Mouse (Mus musculus) gastrocnemius, adult 2 months (tissue): ENCODE data around the gene Slc44a3. TPM values are rescaled to one million over a fixed set of nuclear protein-coding genes. Genes with fewer than 3 reads are reported as not detected.

ENCODE experiments used
- DNase-seq: peaks from one replicate; pipeline ENCODE4 v3.0.0; 2022
- H3K27ac ChIP-seq: fragments of 200-600 bp; 2 replicates; pipeline ENCODE4 v1.8.1; 2022; ENCODE audit warnings: mild to moderate bottlenecking
- H3K4me3 ChIP-seq: fragments of 200-600 bp; 2 replicates; pipeline ENCODE4 v1.8.1; 2022; ENCODE audit warnings: mild to moderate bottlenecking, moderate library complexity
- CTCF ChIP-seq: fragments of 200-600 bp; IDR thresholded peaks from 2 replicates; pipeline ENCODE4 v1.8.1; 2022; ENCODE audit warnings: antibody characterized with exemption, mild to moderate bottlenecking, moderate library complexity
- intact Hi-C: fragments of 180-260 bp; cut with DNase I; formaldehyde crosslinking; loops from one replicate; pipeline ENCODE4 v1.15.1; 2025
- total RNA-seq, 2 experiments: library from RNA; stranded (reverse); gene quantifications; 2 replicates each; pipeline ENCODE4 v1.2.3; 2021

The Slc44a3 gene
- total RNA-seq, 2 experiments from 2014 or later = not detected

DNA sequence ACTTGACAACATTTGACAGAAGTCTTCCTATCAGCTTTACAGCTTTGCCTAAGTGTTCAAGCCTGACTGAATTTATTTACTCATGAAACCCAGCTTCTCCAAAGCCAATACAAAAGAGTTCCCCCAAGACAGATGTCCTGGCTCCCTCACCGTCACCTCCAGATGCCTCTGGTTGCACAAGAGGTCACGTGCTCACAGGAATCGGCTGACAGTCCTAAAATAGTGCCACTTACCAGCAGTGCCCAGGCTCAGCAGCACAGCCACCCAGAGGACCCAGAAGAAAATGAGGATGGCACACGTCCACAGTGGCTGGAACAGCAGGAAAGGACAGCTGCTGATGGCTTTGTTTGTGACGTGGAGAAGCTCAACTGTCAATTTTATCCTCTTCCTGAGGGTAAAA is 23.1 kb downstream of the Slc44a3 start:
- peak; percentile 25 for DNase-seq
- TF ChIP-seq CTCF = no peak
- Histone ChIP-seq H3K27ac (no peak overlapping the region), H3K4me3 (no peak overlapping the region)
- intact Hi-C loops = no loop called here

GRCm38 (mm10) chr3:121507678-121508077 is 24.5 kb downstream of the Slc44a3 start:
- H3K4me3 ChIP-seq = no peak overlapping the region
- intact Hi-C loops = no loop called here
- DNase-seq = no peak
- no peak overlapping the region for H3K27ac ChIP-seq
- TF ChIP-seq CTCF = no peak

GRCm38 (mm10) chr3:121506756-121507155 is 25.4 kb downstream of the Slc44a3 start:
- intact Hi-C loops = no loop called here
- H3K27ac ChIP-seq = no peak overlapping the region
- TF ChIP-seq CTCF = no peak
- no peak overlapping the region for H3K4me3 ChIP-seq
- DNase-seq = no peak

GRCm38 (mm10) chr3:121506175-121506574 is 26.0 kb downstream of the Slc44a3 start:
- H3K4me3 ChIP-seq = no peak overlapping the region
- no peak for TF ChIP-seq CTCF
- DNase-seq = no peak
- H3K27ac ChIP-seq = no peak overlapping the region
- intact Hi-C loops = no loop called here

DNA sequence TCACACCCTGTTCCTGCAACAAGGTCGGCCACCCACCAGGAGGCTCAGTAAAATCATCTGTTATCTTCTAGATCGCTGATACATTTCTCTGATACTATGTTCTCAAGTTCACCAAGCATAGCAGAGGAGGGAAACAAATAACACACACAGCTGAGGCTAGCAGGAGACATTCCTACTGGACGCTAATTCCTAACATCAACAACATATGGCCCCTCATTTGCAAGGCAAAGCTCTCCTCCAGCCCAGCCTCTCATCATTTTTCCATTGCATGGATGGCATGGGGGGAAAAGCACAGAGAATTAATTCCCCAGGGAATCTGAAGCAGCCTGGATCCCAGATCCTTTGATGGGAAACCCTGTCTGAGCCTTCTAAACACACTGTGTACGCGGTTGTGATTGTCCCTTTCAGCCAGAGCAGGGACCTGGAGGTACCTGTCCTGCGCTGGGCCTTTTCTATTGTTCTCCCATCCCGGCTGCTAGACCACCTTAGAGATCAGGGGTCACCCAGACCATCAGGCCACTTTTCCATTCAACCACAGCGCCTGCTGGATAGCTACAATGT is 27.2 kb downstream of the Slc44a3 start:
- TF ChIP-seq CTCF = no peak

DNA sequence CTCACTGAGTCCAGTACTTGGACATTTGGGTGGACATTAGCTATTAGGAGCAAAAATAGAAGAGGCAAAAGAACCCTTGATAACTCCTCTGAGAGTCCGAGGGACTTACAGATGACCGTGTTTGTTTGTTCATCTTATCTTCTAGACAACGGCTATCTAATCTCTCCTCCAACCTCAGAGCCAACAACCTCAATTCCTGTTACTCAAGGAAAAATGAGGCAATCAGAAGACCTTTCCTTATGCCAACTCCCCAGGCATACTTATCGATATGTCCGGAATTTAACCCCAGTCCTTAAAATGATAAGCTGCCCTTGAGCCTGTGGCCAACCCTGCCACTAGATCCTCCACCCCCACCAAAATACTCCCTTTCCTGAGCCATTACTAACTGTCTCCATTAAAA is 31.5 kb downstream of the Slc44a3 start:
- TF ChIP-seq CTCF = no peak
- intact Hi-C loops = loop anchor here (1.0 to 2.0 kb wide), 2 partner anchors 193 to 330 kb away; partner anchors contain the start of gene Rwdd3

More for the DNA sequence above, 27.2 kb downstream of the Slc44a3 start:
- H3K27ac ChIP-seq = no peak overlapping the region
- no peak for DNase-seq
- no peak overlapping the region for H3K4me3 ChIP-seq
- intact Hi-C loops = no loop called here

DNA sequence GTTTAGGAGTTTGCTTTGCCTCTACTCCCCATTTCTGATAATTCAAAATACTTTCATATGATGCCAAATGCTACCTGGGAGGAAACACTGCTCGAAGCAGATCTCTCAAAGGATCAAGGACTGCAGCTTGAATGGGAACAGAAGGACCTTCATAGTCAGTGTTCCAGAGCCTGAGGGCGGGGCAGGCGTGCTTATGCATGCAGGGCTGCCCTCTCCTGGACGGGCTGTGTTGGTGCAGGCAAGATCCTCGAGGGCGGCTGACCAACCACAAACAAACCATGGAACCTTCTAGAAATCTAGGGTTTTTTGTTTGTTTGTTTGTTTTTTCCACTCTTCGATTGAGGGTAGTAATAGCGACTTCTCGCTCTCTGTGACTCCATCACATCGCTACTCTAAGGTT is 32.0 kb downstream of the Slc44a3 start:
- intact Hi-C loops = loop anchor here (1.0 to 2.0 kb wide), 2 partner anchors 193 to 329 kb away; partner anchors contain the start of gene Rwdd3
- H3K27ac ChIP-seq = no peak overlapping the region
- no peak overlapping the region for H3K4me3 ChIP-seq
- no peak; the same call in 1 of the 2 replicates for TF ChIP-seq CTCF
- peak; percentile 84 for DNase-seq

More for the DNA sequence above, 31.5 kb downstream of the Slc44a3 start:
- Histone ChIP-seq H3K27ac (no peak overlapping the region), H3K4me3 (no peak overlapping the region)
- DNase-seq = no peak

GRCm38 (mm10) chr3:121493997-121494421 is 38.2 kb downstream of the Slc44a3 start:
- intact Hi-C loops = no loop called here
- TF ChIP-seq CTCF = no peak
- DNase-seq = no peak
- H3K4me3 ChIP-seq = peak overlapping the region; percentile 43
- 0 out of 2 replicates have a peak overlapping the region, but pooled peaks have one; percentile 16 for H3K27ac ChIP-seq

DNA sequence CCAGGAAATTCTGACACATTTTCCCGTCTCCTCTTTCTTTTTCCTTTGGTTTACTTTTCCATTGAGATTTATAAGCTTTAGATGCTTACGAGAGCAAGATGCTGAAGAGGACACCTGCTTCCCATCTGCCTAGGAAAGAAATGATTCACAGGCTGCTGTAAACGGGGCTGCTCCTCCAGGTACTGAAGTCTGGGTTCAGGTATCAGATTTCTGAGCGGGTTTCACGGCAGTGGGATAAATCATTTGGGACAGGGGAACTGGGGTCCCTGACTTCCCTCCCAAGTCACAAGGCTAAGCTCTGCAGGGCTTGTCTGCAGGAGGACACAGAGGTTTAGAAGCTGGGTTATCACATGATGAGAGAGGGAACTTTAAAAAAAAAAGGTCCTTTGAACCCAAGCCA is 40.2 kb downstream of the Slc44a3 start:
- intact Hi-C loops = no loop called here
- Histone ChIP-seq H3K27ac (no peak overlapping the region), H3K4me3 (no peak overlapping the region)
- TF ChIP-seq CTCF = no peak
- no peak for DNase-seq

- H3K27ac ChIP-seq = peak overlapping the region; percentile 35
Measured at GRCm38 (mm10) chr3:121490941-121491340, 41.3 kb downstream of the Slc44a3 start.

GRCm38 (mm10) chr3:121489462-121490118 is 42.6 kb downstream of the Slc44a3 start:
- TF ChIP-seq CTCF = no peak
- intact Hi-C loops = no loop called here
- Histone ChIP-seq H3K4me3 (peak overlapping the region; percentile 7; the same call in 1 of the 2 replicates), H3K27ac (peak overlapping the region; percentile 63)
- no peak for DNase-seq

More at GRCm38 (mm10) chr3:121490941-121491340, 41.3 kb downstream of the Slc44a3 start:
- H3K4me3 ChIP-seq = no peak overlapping the region
- intact Hi-C loops = no loop called here
- no peak for DNase-seq
- no peak for TF ChIP-seq CTCF

DNA sequence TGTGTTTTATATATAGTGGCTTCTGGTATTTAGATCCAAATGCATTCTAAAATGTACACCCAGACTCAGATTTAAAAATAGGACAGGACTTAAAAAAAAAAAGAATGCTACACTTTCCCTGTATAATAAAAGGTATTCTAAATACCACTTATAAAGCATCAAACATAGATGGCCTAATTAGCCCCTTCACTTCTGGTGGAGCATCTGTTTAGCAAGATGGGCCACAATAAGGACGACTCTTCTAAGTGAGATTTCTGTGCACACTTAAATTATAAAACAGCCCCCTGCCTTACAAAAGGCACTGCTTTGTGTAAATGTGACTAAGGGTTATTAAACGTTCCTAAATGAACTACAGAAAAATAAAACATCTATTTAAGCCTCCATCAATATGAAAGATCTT is 47.0 kb downstream of the Slc44a3 start:
- H3K4me3 ChIP-seq = no peak overlapping the region

More for the DNA sequence above, 47.0 kb downstream of the Slc44a3 start:
- intact Hi-C loops = no loop called here
- DNase-seq = no peak
- no peak for TF ChIP-seq CTCF
- no peak overlapping the region for H3K27ac ChIP-seq
